Mouse (Mus musculus): ENCODE results near the gene Sh2b1. TPM values are rescaled to one million over a fixed set of nuclear protein-coding genes. Genes with fewer than 3 reads are reported as not detected.

Gene Sh2b1
- polyA plus RNA-seq, 1 experiment from 2014 or later = 33.7 TPM

- peaks cover 7% of the 10 kb centered on the region; the same call in 1 of the 2 replicates for H3K4me1 ChIP-seq (ENCODE audit: control insufficient read depth, insufficient read depth, low read length)
- H3K27ac ChIP-seq (ENCODE audit: low read depth, low read length) = no peak overlapping the region
- no peak overlapping the region for H3K4me2 ChIP-seq
- H3K36me3 ChIP-seq (ENCODE audit: control insufficient read depth, insufficient read depth, low read length) = no peaks in the 10 kb centered on the region
- ATAC-seq (replicated peaks; ENCODE audit: insufficient number of reproducible peaks, low FRiP score, low TSS enrichment) = no peak
- 70% methylated on average over 17 of the region's 17 CpGs for WGBS (ENCODE audit: insufficient replicate concordance)
- no peaks in the 10 kb centered on the region for H3K9me3 ChIP-seq (replicated peaks; ENCODE audit: control insufficient read depth, low read length)
- H3K9ac ChIP-seq (ENCODE audit: low read depth, low read length) = no peak overlapping the region
- H3K27me3 ChIP-seq (ENCODE audit: control insufficient read depth, insufficient read depth, low read length) = no peaks in the 10 kb centered on the region; the same call in 1 of the 2 replicates
- no peak overlapping the region for H3K4me3 ChIP-seq (ENCODE audit: low read depth, low read length)
Observed at GRCm38 (mm10) chr7:126456382-126457266, 18.6 kb downstream of the Sh2b1 start.

- ATAC-seq (replicated peaks; ENCODE audit: insufficient number of reproducible peaks, low FRiP score, low TSS enrichment) = no peak
- WGBS (ENCODE audit: insufficient replicate concordance) = 74% methylated on average over 2 of the region's 2 CpGs
- H3K9ac ChIP-seq (ENCODE audit: low read depth, low read length) = no peak overlapping the region
Observed at GRCm38 (mm10) chr7:126455242-126455641, 20.0 kb downstream of the Sh2b1 start.

GRCm38 (mm10) chr7:126453861-126454260 is 21.4 kb downstream of the Sh2b1 start:
- Histone ChIP-seq H3K9ac (ENCODE audit: low read depth, low read length) (no peak overlapping the region), H3K4me3 (ENCODE audit: low read depth, low read length) (no peak overlapping the region), H3K27ac (ENCODE audit: low read depth, low read length) (no peak overlapping the region), H3K9me3 (replicated peaks; ENCODE audit: control insufficient read depth, low read length) (no peaks in the 10 kb centered on the region), H3K27me3 (ENCODE audit: control insufficient read depth, insufficient read depth, low read length) (no peaks in the 10 kb centered on the region), H3K36me3 (ENCODE audit: control insufficient read depth, insufficient read depth, low read length) (no peaks in the 10 kb centered on the region), H3K4me2 (no peak overlapping the region), H3K4me1 (ENCODE audit: control insufficient read depth, insufficient read depth, low read length) (peaks cover 4% of the 10 kb centered on the region; the same call in 1 of the 2 replicates)
- ATAC-seq (replicated peaks; ENCODE audit: insufficient number of reproducible peaks, low FRiP score, low TSS enrichment) = no peak
- WGBS (ENCODE audit: insufficient replicate concordance) = 73% methylated on average over 7 of the region's 7 CpGs

More at GRCm38 (mm10) chr7:126455242-126455641, 20.0 kb downstream of the Sh2b1 start:
- peaks cover 7% of the 10 kb centered on the region; the same call in 1 of the 2 replicates for H3K4me1 ChIP-seq (ENCODE audit: control insufficient read depth, insufficient read depth, low read length)
- no peak overlapping the region for H3K4me3 ChIP-seq (ENCODE audit: low read depth, low read length)
- H3K36me3 ChIP-seq (ENCODE audit: control insufficient read depth, insufficient read depth, low read length) = no peaks in the 10 kb centered on the region
- H3K27me3 ChIP-seq (ENCODE audit: control insufficient read depth, insufficient read depth, low read length) = no peaks in the 10 kb centered on the region
- H3K4me2 ChIP-seq = no peak overlapping the region
- no peak overlapping the region for H3K27ac ChIP-seq (ENCODE audit: low read depth, low read length)
- H3K9me3 ChIP-seq (replicated peaks; ENCODE audit: control insufficient read depth, low read length) = no peaks in the 10 kb centered on the region

- Histone ChIP-seq H3K4me2 (no peak overlapping the region), H3K27me3 (ENCODE audit: control insufficient read depth, insufficient read depth, low read length) (no peaks in the 10 kb centered on the region), H3K36me3 (ENCODE audit: control insufficient read depth, insufficient read depth, low read length) (peaks cover 4% of the 10 kb centered on the region), H3K27ac (ENCODE audit: low read depth, low read length) (no peak overlapping the region), H3K9ac (ENCODE audit: low read depth, low read length) (no peak overlapping the region), H3K4me1 (ENCODE audit: control insufficient read depth, insufficient read depth, low read length) (no peaks in the 10 kb centered on the region), H3K9me3 (replicated peaks; ENCODE audit: control insufficient read depth, low read length) (no peaks in the 10 kb centered on the region), H3K4me3 (ENCODE audit: low read depth, low read length) (no peak overlapping the region)
- ATAC-seq (replicated peaks; ENCODE audit: insufficient number of reproducible peaks, low FRiP score, low TSS enrichment) = no peak
- WGBS (ENCODE audit: insufficient replicate concordance) = 81% methylated on average over 3 of the region's 3 CpGs
Observed at GRCm38 (mm10) chr7:126452244-126452643, 23.0 kb downstream of the Sh2b1 start.

GRCm38 (mm10) chr7:126450641-126451040 is 24.6 kb downstream of the Sh2b1 start:
- H3K9ac ChIP-seq (ENCODE audit: low read depth, low read length) = no peak overlapping the region
- H3K27ac ChIP-seq (ENCODE audit: low read depth, low read length) = no peak overlapping the region
- H3K9me3 ChIP-seq (replicated peaks; ENCODE audit: control insufficient read depth, low read length) = no peaks in the 10 kb centered on the region
- peaks cover 11% of the 10 kb centered on the region for H3K36me3 ChIP-seq (ENCODE audit: control insufficient read depth, insufficient read depth, low read length)
- H3K4me2 ChIP-seq = no peak overlapping the region
- no peaks in the 10 kb centered on the region for H3K4me1 ChIP-seq (ENCODE audit: control insufficient read depth, insufficient read depth, low read length)
- 89% methylated on average over 6 of the region's 6 CpGs for WGBS (ENCODE audit: insufficient replicate concordance)
- ATAC-seq (replicated peaks; ENCODE audit: insufficient number of reproducible peaks, low FRiP score, low TSS enrichment) = no peak
- H3K4me3 ChIP-seq (ENCODE audit: low read depth, low read length) = no peak overlapping the region
- H3K27me3 ChIP-seq (ENCODE audit: control insufficient read depth, insufficient read depth, low read length) = no peaks in the 10 kb centered on the region

- Histone ChIP-seq H3K27me3 (ENCODE audit: control insufficient read depth, insufficient read depth, low read length) (no peaks in the 10 kb centered on the region), H3K27ac (ENCODE audit: low read depth, low read length) (no peak overlapping the region), H3K4me3 (ENCODE audit: low read depth, low read length) (no peak overlapping the region), H3K9ac (ENCODE audit: low read depth, low read length) (no peak overlapping the region), H3K4me1 (ENCODE audit: control insufficient read depth, insufficient read depth, low read length) (no peaks in the 10 kb centered on the region), H3K4me2 (no peak overlapping the region), H3K9me3 (replicated peaks; ENCODE audit: control insufficient read depth, low read length) (no peaks in the 10 kb centered on the region), H3K36me3 (ENCODE audit: control insufficient read depth, insufficient read depth, low read length) (peaks cover 18% of the 10 kb centered on the region)
- WGBS (ENCODE audit: insufficient replicate concordance) = 79% methylated on average over 18 of the region's 18 CpGs
- ATAC-seq (replicated peaks; ENCODE audit: insufficient number of reproducible peaks, low FRiP score, low TSS enrichment) = no peak
Observed at GRCm38 (mm10) chr7:126449991-126450390, 25.2 kb downstream of the Sh2b1 start.

GRCm38 (mm10) chr7:126448481-126448880 is 26.7 kb downstream of the Sh2b1 start:
- Histone ChIP-seq H3K9ac (ENCODE audit: low read depth, low read length) (no peak overlapping the region), H3K36me3 (ENCODE audit: control insufficient read depth, insufficient read depth, low read length) (peaks cover 24% of the 10 kb centered on the region)
- WGBS (ENCODE audit: insufficient replicate concordance) = 88% methylated on average over 19 of the region's 19 CpGs

GRCm38 (mm10) chr7:126446217-126446616 is 29.0 kb downstream of the Sh2b1 start:
- H3K36me3 ChIP-seq (ENCODE audit: control insufficient read depth, insufficient read depth, low read length) = peaks cover 24% of the 10 kb centered on the region

More at GRCm38 (mm10) chr7:126448481-126448880, 26.7 kb downstream of the Sh2b1 start:
- H3K27me3 ChIP-seq (ENCODE audit: control insufficient read depth, insufficient read depth, low read length) = no peaks in the 10 kb centered on the region
- no peak overlapping the region for H3K4me3 ChIP-seq (ENCODE audit: low read depth, low read length)
- ATAC-seq (replicated peaks; ENCODE audit: insufficient number of reproducible peaks, low FRiP score, low TSS enrichment) = no peak
- no peak overlapping the region for H3K27ac ChIP-seq (ENCODE audit: low read depth, low read length)
- no peak overlapping the region for H3K4me2 ChIP-seq
- H3K9me3 ChIP-seq (replicated peaks; ENCODE audit: control insufficient read depth, low read length) = no peaks in the 10 kb centered on the region
- H3K4me1 ChIP-seq (ENCODE audit: control insufficient read depth, insufficient read depth, low read length) = no peaks in the 10 kb centered on the region

More at GRCm38 (mm10) chr7:126446217-126446616, 29.0 kb downstream of the Sh2b1 start:
- no peak for ATAC-seq (replicated peaks; ENCODE audit: insufficient number of reproducible peaks, low FRiP score, low TSS enrichment)
- no peaks in the 10 kb centered on the region for H3K9me3 ChIP-seq (replicated peaks; ENCODE audit: control insufficient read depth, low read length)
- no peaks in the 10 kb centered on the region for H3K27me3 ChIP-seq (ENCODE audit: control insufficient read depth, insufficient read depth, low read length)
- WGBS (ENCODE audit: insufficient replicate concordance) = 82% methylated on average over 21 of the region's 21 CpGs
- no peak overlapping the region for H3K4me3 ChIP-seq (ENCODE audit: low read depth, low read length)
- H3K4me1 ChIP-seq (ENCODE audit: control insufficient read depth, insufficient read depth, low read length) = no peaks in the 10 kb centered on the region
- no peak overlapping the region for H3K4me2 ChIP-seq
- H3K9ac ChIP-seq (ENCODE audit: low read depth, low read length) = no peak overlapping the region
- H3K27ac ChIP-seq (ENCODE audit: low read depth, low read length) = no peak overlapping the region
